ENCODE assay signal across 18 mouse cellular contexts in genomic region chr17:45790959-45791520, GRCm38 (mm10). TPM values are rescaled to one million over a fixed set of nuclear protein-coding genes. Genes with fewer than 3 reads are reported as not detected.
"Had no signal": no experiment of that assay in that cellular context is flagged by ENCODE, and none has a peak within 500 bp of the region (broad histone marks: within the 10 kb centered on the region; RNA-seq: fewer than 3 reads in every experiment).

No protein-coding gene starts in this region.

- ATAC-seq: lung, postnatal 0 days; midbrain, embryonic 15.5 days had no signal

- H3K9ac ChIP-seq: liver, embryonic 15.5 days; midbrain, embryonic 15.5 days; neural tube, embryonic 13.5 days had no signal

- H3K4me3 ChIP-seq: left cerebral cortex, adult 2 months; limb, embryonic 10.5 days; liver, embryonic 15.5 days; midbrain, embryonic 15.5 days; neural tube, embryonic 13.5 days had no signal

- H3K9me3 ChIP-seq: limb, embryonic 10.5 days; liver, embryonic 15.5 days; midbrain, embryonic 15.5 days; neural tube, embryonic 13.5 days had no signal

- DNase-seq: kidney, adult 18-20 months; kidney, postnatal 14 days; lung, adult 2 months; lung, postnatal 36 days; retina, postnatal 1 day; right cerebral cortex, postnatal 4 days; thymus, adult 18-20 months; thymus, postnatal 14 days had no signal

- H3K27ac ChIP-seq: left cerebral cortex, adult 2 months; limb, embryonic 10.5 days; liver, embryonic 15.5 days; midbrain, embryonic 15.5 days; neural tube, embryonic 13.5 days had no signal

- H3K4me1 ChIP-seq: liver, embryonic 15.5 days; neural tube, embryonic 13.5 days had no signal

- H3K36me3 ChIP-seq: limb, embryonic 10.5 days; liver, embryonic 15.5 days; midbrain, embryonic 15.5 days; neural tube, embryonic 13.5 days had no signal

- H3K4me2 ChIP-seq: liver, embryonic 11.5 days; liver, embryonic 15.5 days; midbrain, embryonic 15.5 days; neural tube, embryonic 13.5 days had no signal

- H3K27me3 ChIP-seq: liver, embryonic 15.5 days; midbrain, embryonic 15.5 days; neural tube, embryonic 13.5 days had no signal

RNA-seq across cellular contexts. Expression of gene 1600014C23Rik, which starts 57.4 kb away (rescaled TPM):
- total RNA-seq: left cerebral cortex, adult 2 months; megakaryocyte progenitor cell, adult 5-6 weeks had no signal
- polyA plus RNA-seq: large intestine, adult 2 months; limb, embryonic 10.5 days; liver, embryonic 11.5 days; liver, embryonic 15.5 days; lung, adult 2 months; lung, postnatal 0 days; neural tube, embryonic 13.5 days; spleen, adult 2 months had no signal
